Mouse (Mus musculus): ENCODE results near the gene Lypd6b.

GRCm38 (mm10) chr2:49741026-49741425, 46.5 kb upstream of the Lypd6b start:
- TF ChIP-seq POLR2A (IDR thresholded peaks at IDR 0.05; ENCODE audit: insufficient read depth, low read length), result no peak
- no peak for TF ChIP-seq EP300 (IDR thresholded peaks at IDR 0.05; ENCODE audit: insufficient read depth, low read depth, low read length)

Measured in ES-Bruce4 (cell line).